12 mouse cellular contexts compared by ENCODE assay signal in the genomic region with DNA sequence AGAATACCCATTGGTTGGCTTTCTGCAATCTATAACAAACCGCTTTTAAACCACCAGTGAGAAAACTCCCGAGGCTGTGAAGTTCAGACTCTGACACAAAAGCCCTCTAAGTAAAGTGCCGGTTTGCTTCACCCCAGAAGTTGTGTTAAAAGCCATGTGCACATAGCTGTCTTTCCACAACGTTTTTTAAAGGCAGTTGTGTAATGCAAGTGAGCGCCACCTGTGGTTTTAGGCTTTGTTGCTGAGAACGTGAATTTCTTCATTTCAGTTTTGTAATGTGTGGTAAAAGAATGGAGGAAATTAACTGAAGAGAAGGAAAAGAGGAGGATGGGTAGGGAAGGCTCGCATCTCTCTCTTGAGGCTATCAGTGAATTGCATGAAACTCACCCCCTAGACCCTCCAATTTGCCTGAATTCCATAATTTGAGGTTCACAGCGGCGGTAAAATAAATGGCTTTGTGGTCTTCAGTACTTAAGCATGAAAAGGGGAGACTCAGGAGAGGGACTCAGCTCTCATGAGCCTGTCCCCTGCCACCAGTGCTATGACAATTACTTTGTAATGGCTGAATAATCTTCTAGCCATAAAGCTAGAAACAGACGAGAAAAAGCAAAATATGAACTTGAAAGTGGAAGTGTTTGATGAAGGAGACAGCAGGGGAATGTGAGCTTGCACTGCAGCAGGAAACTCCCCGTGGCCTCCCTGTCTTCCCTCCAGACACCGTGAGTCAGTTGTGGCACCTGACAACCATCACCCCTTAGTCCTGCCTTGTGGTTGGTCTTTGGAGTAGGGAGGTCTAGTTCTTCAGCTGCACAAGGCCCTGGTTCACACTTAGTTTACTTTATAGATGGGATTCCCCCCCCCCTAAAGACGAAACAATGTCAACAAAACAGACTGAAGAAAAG. TPM values are rescaled to one million over a fixed set of nuclear protein-coding genes. Genes with fewer than 3 reads are reported as not detected.
A peak's percentile ranks its signal among the peaks of the same experiment; 100 is the strongest.
DNase-seq lines count a peak whose midpoint lies in the region; ATAC-seq and TF ChIP-seq lines count a peak whose summit lies in the region.
"Had no signal": no experiment of that assay in that cellular context is flagged by ENCODE, and none has a peak within 500 bp of the region (broad histone marks: within the 10 kb centered on the region; RNA-seq: fewer than 3 reads in every experiment).

No protein-coding gene starts in this region.

- no peak for TF ChIP-seq POLR2A in lung, adult 2 months (IDR thresholded peaks at IDR 0.05; ENCODE audit: borderline replicate concordance, extremely low read depth, low read depth, low read length)

- H3K4me1 ChIP-seq in lung, embryonic 14.5 days (ENCODE audit: insufficient read depth) = no peaks in the 10 kb centered on the region
- H3K4me1 ChIP-seq in lung, adult 2 months (ENCODE audit: control insufficient read depth, insufficient read depth, low read length) = no peaks in the 10 kb centered on the region

- 56% methylated on average over 13 of the region's 13 CpGs for WGBS in lung, embryonic 14.5 days
- 53% methylated on average over 13 of the region's 13 CpGs for WGBS in lung, adult 2 months

- H3K4me3 ChIP-seq in lung, embryonic 14.5 days (ENCODE audit: low read depth, low read length) = no peak overlapping the region
- no peak overlapping the region for H3K4me3 ChIP-seq in lung, adult 2 months (replicated peaks; ENCODE audit: extremely low read depth, low read depth, low read length)
- H3K4me3 ChIP-seq: limb, embryonic 12.5 days had no signal

- DNase-seq in lung, embryonic 14.5 days = peak; percentile 41
- DNase-seq in lung, adult 2 months = no peak
- peak; percentile 53 for DNase-seq in T-cell, adult 2 months (ENCODE audit: low spot score)
- DNase-seq in lung, postnatal 25 days (ENCODE audit: low spot score) = peak; percentile 48
- peak; percentile 69 for DNase-seq in thymus, postnatal 0 days (ENCODE audit: low spot score)
- no peak for DNase-seq in right cerebral cortex, postnatal 36 days (ENCODE audit: low spot score in 2 of 2)
- no peak for DNase-seq in kidney, adult 18-20 months
- DNase-seq in adrenal gland, adult 8-10 months = no peak
- DNase-seq: gastrocnemius, postnatal 10 days; heart, postnatal 36 days; kidney, postnatal 4 days had no signal

- no peak overlapping the region for H3K4me2 ChIP-seq in lung, embryonic 14.5 days
- H3K4me2 ChIP-seq: limb, embryonic 12.5 days had no signal

- no peaks in the 10 kb centered on the region for H3K9me3 ChIP-seq in lung, embryonic 14.5 days (ENCODE audit: low read depth, low read length)
- H3K9me3 ChIP-seq: limb, embryonic 12.5 days had no signal

- ATAC-seq in lung, embryonic 14.5 days (ENCODE audit: insufficient read depth) = no peak

- H3K27ac ChIP-seq in lung, embryonic 14.5 days (ENCODE audit: low read depth) = no peak overlapping the region
- H3K27ac ChIP-seq: limb, embryonic 12.5 days had no signal

- H3K9ac ChIP-seq in lung, embryonic 14.5 days = no peak overlapping the region
- H3K9ac ChIP-seq: limb, embryonic 12.5 days had no signal

- TF ChIP-seq CTCF in lung, embryonic 14.5 days (IDR thresholded peaks at IDR 0.05; ENCODE audit: low read depth) = peak; percentile 22; the same call in 1 of the 2 replicates
- no peak for TF ChIP-seq CTCF in lung, adult 2 months (IDR thresholded peaks at IDR 0.05; ENCODE audit: insufficient read depth, low read length)

- no peaks in the 10 kb centered on the region for H3K36me3 ChIP-seq in lung, embryonic 14.5 days (ENCODE audit: insufficient read depth)
- H3K36me3 ChIP-seq: limb, embryonic 12.5 days had no signal

- no peaks in the 10 kb centered on the region for H3K27me3 ChIP-seq in lung, embryonic 14.5 days (ENCODE audit: insufficient read depth, low read length)
- H3K27me3 ChIP-seq: limb, embryonic 12.5 days had no signal

RNA-seq across cellular contexts. Expression of a gene that starts 23.2 kb away (rescaled TPM):
- polyA plus RNA-seq in lung, embryonic 14.5 days (2014; fragmentation: Nextera tagmentation; extraction: Ambion mirVana) = 71.9 and 72.6 TPM in 2 replicates
- polyA plus RNA-seq in lung, adult 2 months (2012; rRNA removed) = 55.5 and 82.9 TPM in 2 replicates
- polyA plus RNA-seq in thymus, postnatal 0 days (2015; fragmentation: Nextera tagmentation; extraction: Ambion mirVana) = 966 and 1,117 TPM in 2 replicates
- 10 to 100 TPM; 20.7 to 30.5 (median 28.0) TPM for total RNA-seq in adrenal gland, adult 8-10 months (2022)

RNA-seq across cellular contexts. Expression of a gene that starts 41.2 kb away (rescaled TPM):
- not detected in 2 replicates for polyA plus RNA-seq in lung, embryonic 14.5 days (2014; fragmentation: Nextera tagmentation; extraction: Ambion mirVana)
- 0.02 and 0.20 TPM in 2 replicates for polyA plus RNA-seq in lung, adult 2 months (2012; rRNA removed)
- polyA plus RNA-seq in thymus, postnatal 0 days (2015; fragmentation: Nextera tagmentation; extraction: Ambion mirVana) = 0.75 and 0.89 TPM in 2 replicates
- under 1 TPM in 1 of 4 experiments, not detected in 3; 0.14 TPM for total RNA-seq in adrenal gland, adult 8-10 months (2022)
- total RNA-seq: gastrocnemius, postnatal 10 days; heart, postnatal 36 days had no signal

RNA-seq across cellular contexts. Expression of a gene that starts 42.9 kb away (rescaled TPM):
- polyA plus RNA-seq in lung, embryonic 14.5 days (2014; fragmentation: Nextera tagmentation; extraction: Ambion mirVana) = 1.1 TPM in 2 replicates
- polyA plus RNA-seq in lung, adult 2 months (2012; rRNA removed) = 0.26 TPM in 1 of 2 replicates, not detected in the other
- polyA plus RNA-seq in thymus, postnatal 0 days (2015; fragmentation: Nextera tagmentation; extraction: Ambion mirVana) = 0.72 and 1.1 TPM in 2 replicates
- total RNA-seq in adrenal gland, adult 8-10 months (2022) = under 1 TPM in 1 of 4 experiments, not detected in 3; 0.28 TPM
- total RNA-seq: heart, postnatal 36 days had no signal

Comparison
In these comparisons a context has a peak if more than half of its experiments do, and no peak if none do; other contexts are left out.
1. DNase-seq: peak in lung, embryonic 14.5 days (single experiment), T-cell, adult 2 months (single experiment), lung, postnatal 25 days (single experiment) and thymus, postnatal 0 days (single experiment); none in lung, adult 2 months (single experiment), right cerebral cortex, postnatal 36 days (0 of 2), kidney, adult 18-20 months (single experiment) and adrenal gland, adult 8-10 months (single experiment).
2. RNA of a gene that starts 23.2 kb away (polyA plus RNA-seq): 966 to 1,117 TPM in thymus, postnatal 0 days; 55.5 to 82.9 TPM in lung, adult 2 months and 71.9 to 72.6 TPM in lung, embryonic 14.5 days; every median in the first group is over 10 times any median in the second.